Mouse (Mus musculus): ENCODE measurements around the gene Garnl3. TPM values are rescaled to one million over a fixed set of nuclear protein-coding genes. Genes with fewer than 3 reads are reported as not detected.

Gene Garnl3
- total RNA-seq (2021): 10 to 100 TPM; 11.6 to 15.3 TPM
- long read RNA-seq, experiment 1, partial matches to known transcripts: 1 of 5 reads
- long read RNA-seq, experiment 1, other reads (novel, unspliced or antisense): 4 of 5 reads
- long read RNA-seq, experiment 2, partial matches to known transcripts: 0 of 2 reads
- long read RNA-seq, experiment 2, other reads (novel, unspliced or antisense): 2 of 2 reads

DNA sequence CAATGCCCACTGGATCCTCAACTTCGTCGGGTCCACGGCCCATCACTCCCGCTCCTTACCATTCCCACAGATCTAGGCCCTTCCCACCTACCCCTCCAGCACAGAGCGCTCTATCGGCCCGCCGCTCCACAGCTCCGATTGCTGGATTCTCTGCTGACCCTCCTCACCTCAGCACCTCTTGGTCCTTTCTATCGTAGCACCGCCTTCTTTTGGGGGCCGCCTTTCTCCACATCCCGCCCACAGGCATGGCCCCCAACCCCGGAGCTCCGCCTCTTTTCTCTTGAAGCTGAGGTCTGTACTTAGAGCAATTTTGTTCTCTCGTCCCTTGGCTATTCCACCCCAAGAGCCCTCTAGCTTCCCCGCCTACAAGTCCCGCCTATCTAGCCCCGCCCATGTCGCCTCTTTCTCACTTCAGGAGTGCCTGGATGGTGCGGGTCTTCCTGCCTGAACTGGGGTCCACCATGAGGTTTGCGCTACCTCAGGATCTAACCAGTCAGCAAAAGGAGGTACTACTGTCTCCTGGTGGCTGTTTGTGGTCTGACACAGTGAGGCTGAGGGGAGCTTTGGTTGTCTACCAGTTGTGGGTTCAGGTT lies at the start of gene Garnl3:
Garnl3 (minus strand) TSS at position 155 of the 593 bp plus-strand sequence.
- peak; percentile 58 to 78 for DNase-seq

- DNase-seq: peak in 1 of 2 experiments; percentile 44
Observed at GRCm38 (mm10) chr2:33179930-33180630, 48.6 kb upstream of the Garnl3 start.

GRCm38 (mm10) chr2:33179171-33179929 lies 47.9 kb upstream of the Garnl3 start:
- no peak for DNase-seq

DNA sequence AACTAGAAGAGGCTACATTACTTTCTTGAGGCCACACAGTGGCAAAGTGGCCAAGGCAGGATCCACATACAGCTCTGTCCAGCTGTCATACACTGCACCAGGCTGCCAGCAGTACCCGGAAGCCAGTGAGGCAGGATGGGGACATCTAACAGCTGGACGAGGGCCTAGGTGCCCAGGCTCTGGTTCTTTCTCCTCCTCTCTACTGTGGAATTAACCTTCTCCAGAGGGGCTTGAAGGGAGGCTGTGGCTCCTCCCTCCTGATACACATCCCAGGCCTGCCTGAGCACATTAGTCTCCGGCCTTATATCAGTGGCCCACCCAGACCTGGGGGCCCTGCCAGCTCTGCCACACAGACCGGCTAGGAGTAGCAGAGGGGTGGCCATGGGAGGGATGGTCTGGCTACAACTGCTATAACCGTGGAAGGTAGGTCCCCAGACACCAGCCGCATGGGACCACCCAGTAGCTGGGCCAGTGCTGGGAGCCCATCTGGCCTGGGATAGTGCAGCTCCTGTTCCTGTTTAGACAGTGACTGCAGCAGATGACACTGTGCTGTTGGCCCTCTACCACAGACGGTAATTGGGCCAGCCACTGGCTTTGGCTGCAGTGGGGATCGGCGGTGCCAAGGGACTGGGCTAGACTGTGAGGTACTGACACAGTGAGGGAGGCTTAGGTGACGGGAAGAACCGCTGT lies 46.9 kb upstream of the Garnl3 start:
- DNase-seq: no peak

DNA sequence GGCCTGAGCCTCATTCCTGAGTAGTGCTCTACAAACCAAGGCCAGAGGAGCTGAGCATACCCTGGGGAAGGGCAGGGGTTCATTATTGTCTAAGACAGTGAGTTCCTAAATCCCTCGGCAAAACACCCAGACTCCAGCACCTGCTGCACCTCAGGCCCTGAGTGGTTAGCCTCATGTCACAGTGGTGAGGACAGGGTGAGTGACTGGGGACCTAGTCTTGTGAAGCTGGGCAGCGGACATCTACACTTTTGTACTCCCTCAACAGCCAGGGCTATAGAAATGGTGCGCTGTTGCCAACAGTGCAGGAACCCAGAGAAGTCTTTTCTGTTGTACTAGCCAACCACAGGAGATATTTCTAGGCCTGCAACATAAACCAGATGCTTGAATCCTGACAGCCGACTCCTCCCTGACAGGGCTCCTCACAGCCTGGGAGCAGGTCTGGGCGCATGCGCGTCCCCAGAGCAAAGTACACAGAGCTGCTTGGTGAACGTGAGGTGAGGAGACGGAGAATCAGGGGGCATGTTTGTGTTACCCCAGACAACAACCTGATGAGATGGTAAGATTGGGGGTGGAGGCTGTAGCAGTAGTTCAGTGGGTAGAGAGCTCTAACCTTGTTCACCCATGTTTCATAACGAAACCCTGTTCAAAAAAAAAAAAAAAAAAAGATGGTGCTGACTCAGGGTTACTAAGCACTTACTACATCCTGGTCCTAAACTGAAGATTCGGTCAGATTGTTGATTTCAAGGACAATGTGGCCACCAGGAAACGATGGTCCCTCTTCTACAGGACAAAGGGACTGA lies 46.2 kb upstream of the Garnl3 start:
- DNase-seq: no peak

DNA sequence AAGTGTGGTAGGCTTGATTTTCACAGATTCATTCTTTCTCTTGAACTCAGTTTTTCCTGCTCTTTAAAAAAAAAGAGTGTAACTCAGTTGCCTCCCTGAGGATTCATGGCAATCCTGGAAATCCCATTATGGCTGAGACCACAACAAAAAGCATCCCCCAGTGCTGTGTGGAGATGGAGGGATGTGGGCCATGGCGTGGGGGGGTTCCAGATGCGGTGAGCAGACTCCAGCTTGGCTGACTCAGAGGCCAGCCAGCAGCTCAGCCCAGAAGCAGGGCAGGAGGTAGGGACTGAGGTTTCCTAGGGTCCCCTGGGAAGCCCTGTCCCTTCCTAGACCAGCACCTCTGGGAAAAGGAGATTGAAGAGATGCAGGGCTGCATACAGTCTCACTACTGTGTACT lies 45.5 kb upstream of the Garnl3 start:
- DNase-seq: no peak

- no peak for DNase-seq
Observed at GRCm38 (mm10) chr2:33176516-33176915, 45.1 kb upstream of the Garnl3 start.

DNA sequence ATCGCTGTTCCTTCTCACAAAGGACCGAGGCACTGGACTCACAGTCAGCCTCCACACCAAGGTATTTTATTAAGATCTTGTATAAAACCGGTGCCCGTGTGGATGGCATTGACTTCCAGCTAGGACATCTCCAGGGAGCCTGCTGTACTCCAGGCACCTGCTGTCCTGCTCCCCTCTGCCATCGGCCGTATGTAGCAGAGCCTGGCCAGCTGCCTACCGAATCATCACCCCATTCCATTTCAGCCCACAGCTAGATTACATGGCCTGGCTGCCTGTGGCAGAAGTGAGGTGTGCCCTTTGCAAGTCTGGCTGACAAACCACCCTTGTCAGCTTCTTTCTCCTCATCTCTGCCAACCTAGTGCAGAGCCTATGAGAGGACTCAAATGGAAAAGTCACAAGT lies 42.2 kb upstream of the Garnl3 start:
- no peak for DNase-seq

GRCm38 (mm10) chr2:33173126-33173525 lies 41.7 kb upstream of the Garnl3 start:
- DNase-seq: no peak

DNA sequence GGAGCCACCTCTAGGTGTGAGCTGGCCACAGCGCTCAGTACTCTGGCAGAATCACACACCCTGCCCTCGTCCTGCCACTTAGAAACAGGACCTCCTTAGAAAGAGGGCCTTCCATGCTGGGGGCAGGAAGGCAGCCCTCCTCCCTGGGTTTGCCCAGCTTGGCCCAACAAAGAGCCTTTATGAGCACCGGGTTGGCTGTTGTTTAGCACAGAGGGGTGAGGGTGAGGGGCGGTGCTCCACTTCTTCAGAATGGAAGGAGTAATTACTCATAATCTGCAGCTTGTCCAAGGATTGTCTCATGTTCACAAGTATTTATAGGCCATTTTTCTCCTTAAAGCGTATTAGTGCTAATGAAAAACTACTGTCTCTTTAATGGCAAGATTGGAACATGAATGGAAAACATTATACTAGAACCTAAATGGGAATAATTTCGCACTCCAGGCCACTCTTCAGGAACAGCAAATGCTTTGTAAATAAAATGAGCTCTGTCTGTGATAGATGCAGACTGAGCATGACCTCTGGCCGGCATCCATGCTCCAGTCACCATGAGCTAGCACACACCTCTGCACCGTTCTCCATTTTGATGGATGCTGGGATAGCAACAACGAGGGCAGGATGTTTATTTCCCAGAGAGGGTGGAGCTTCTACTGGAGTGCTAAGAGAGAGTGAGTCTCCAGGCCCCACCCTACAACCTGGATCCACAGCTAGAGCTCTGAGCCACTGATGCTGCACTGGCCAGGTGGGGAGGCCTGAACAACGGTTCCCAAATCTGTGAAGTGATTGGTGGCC lies 39.5 kb upstream of the Garnl3 start:
- DNase-seq: no peak

GRCm38 (mm10) chr2:33169445-33169844 lies 38.0 kb upstream of the Garnl3 start:
- no peak for DNase-seq

- DNase-seq: no peak
Observed at GRCm38 (mm10) chr2:33167060-33167459, 35.6 kb upstream of the Garnl3 start.

DNA sequence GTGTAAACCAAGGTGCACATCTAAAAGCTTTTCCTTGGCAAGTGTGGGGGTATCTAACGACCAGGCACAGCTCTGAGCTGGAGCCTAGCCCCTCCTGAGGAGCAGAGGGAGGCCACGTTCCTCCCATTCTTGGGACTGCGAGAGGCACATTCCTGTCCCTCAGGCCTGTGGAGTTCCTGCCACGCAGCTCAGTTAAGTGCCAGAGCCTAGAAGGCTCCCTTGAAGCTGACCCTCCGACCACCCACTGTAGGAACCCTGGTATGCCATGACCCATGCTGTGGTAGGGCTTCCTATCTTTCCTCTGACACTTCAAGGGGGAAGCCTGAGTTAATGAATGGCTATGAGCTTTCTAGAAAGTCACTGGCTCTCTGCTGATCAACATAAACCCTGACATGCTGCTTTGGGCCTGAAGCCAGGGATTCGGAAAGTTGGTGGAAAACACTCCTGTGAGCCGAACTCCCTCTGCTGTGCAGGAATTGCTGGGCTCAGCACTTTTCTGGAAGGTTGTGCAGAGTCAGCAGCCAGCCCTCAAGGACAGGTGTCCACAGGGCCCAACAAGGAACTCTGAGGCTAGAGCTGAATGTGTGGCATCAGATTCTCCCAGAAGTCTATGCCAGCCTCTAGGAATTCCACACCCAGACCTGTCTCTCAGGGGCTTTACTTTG lies 34.4 kb upstream of the Garnl3 start:
- no peak for DNase-seq

GRCm38 (mm10) chr2:33165229-33165628 lies 33.8 kb upstream of the Garnl3 start:
- no peak for DNase-seq

DNA sequence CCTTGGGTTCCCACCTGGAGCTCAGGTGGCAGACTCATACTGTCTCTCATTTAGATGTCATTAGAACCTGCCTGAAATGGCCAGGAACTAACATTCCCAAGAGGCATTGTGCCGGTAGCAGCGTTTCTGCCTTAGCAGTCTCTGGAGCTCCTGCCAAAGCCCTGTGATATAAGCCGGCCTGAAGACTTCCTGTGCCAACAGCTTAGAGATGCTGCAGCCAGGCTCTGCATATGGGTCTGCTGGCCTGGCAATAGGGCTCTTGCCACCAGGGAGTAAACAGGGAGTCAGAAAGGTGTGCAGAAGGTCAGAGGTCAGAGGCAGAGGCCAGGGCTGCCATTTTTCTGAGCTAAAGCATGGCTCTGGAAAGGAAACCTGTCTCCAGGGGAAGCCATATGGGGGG lies 33.2 kb upstream of the Garnl3 start:
- no peak for DNase-seq

DNA sequence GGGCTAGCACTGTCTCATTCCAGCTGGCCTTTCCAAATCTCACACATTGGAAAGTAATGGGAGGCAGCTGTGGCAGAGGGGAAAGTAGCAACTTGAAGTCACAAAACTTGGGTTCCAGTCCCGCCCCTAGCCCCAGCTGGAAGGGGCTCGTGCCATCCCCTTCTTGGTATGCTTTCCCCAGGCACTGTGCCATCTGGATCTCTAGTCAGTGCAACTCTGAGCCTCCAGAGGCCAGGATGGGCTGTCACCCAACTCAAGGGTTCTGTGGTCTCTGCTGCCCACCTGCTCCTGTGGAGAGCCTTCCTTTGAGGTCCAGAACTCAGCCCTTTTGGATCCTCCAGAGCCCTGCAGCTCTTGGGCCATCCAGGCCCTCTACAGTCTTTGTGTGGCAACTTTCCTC lies 30.7 kb upstream of the Garnl3 start:
- DNase-seq: no peak

DNA sequence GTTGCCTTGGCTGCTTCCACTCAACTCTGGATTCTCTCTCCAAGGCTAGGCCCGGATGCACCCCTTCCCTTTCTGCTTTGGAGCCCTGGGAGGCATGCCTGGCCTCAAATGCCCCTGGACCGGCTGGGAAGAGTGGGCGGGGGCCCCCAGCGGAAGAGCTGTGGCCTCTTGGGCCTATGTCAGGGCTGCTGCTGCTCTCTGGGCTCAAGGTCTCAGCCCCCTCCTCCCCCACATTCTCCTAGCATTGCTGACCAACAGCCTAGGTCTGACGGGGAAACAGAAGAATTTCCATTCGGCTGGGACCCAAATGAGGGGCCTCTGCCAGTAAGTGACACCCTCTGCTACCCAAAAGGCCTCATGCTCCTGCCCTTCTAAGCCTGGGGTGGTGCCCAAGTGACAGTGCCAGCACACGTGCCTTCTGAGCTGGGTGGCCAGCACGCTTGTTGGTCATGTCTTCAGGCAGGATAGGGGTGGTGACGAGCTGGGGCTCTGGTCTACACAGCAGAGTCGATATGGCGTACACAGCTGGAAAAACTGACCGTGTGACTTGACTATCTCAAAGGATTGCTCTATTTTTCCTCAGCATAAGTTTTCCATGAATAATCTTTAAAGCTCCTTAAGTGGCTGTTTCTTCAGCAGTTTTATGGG lies 29.0 kb upstream of the Garnl3 start:
- DNase-seq: peak; percentile 20 to 49

DNA sequence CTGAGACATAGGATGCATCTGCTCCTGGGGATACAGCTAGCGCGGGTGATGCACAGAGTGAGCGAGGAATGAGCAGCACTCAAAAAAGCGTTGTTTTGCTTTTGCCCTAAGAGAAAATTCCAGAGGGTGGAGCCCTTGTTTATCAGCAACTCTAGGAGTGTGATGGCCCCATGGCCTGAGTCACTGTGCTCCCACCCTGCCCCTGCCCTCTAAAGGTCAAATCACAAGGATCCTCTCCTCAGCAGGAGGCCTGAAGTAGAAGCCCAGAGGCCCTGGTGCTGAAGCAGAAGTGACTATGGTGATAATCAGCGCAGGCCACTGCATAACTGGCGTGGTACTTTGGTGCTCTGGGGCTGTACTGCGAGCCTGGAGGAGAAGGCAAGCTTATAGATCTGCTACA lies 28.1 kb upstream of the Garnl3 start:
- no peak for DNase-seq

GRCm38 (mm10) chr2:33158895-33159294 lies 27.4 kb upstream of the Garnl3 start:
- DNase-seq: no peak

All from adrenal gland, postnatal 36 days (tissue).